Mouse (Mus musculus): Measurements from ENCODE around the gene Klf3.

Gene Klf3

GRCm38 (mm10) chr5:64802795-64803719, at the start of gene Klf3:
Gene Klf3 (plus strand): TSS chr5:64803388.
- peak; percentile 91 for DNase-seq (ENCODE audit: low spot score)

- no peak for DNase-seq (ENCODE audit: low spot score)
These were observed 40.9 kb upstream of the Klf3 start for GRCm38 (mm10) chr5:64762295-64762694.

- no peak for DNase-seq (ENCODE audit: low spot score)
These were observed 38.7 kb upstream of the Klf3 start for GRCm38 (mm10) chr5:64764452-64764851.

- no peak for DNase-seq (ENCODE audit: low spot score)
These were observed 37.4 kb upstream of the Klf3 start for GRCm38 (mm10) chr5:64765765-64766164.

GRCm38 (mm10) chr5:64766626-64767025, 36.6 kb upstream of the Klf3 start:
- no peak for DNase-seq (ENCODE audit: low spot score)

- DNase-seq (ENCODE audit: low spot score) = no peak
These were observed 31.6 kb upstream of the Klf3 start for GRCm38 (mm10) chr5:64771619-64772018.

GRCm38 (mm10) chr5:64778211-64778610, 25.0 kb upstream of the Klf3 start:
- no peak for DNase-seq (ENCODE audit: low spot score)

- no peak for DNase-seq (ENCODE audit: low spot score)
These were observed 23.9 kb upstream of the Klf3 start for GRCm38 (mm10) chr5:64779285-64779684.

- no peak for DNase-seq (ENCODE audit: low spot score)
These were observed 22.4 kb upstream of the Klf3 start for GRCm38 (mm10) chr5:64780778-64781177.

- DNase-seq (ENCODE audit: low spot score) = no peak
These were observed 15.0 kb upstream of the Klf3 start for GRCm38 (mm10) chr5:64788175-64788574.

GRCm38 (mm10) chr5:64798209-64798608, 5.0 kb upstream of the Klf3 start:
- DNase-seq (ENCODE audit: low spot score) = no peak

- no peak for DNase-seq (ENCODE audit: low spot score)
These were observed 1.6 kb upstream of the Klf3 start for GRCm38 (mm10) chr5:64801545-64801944.

GRCm38 (mm10) chr5:64802143-64802542, 1.0 kb upstream of the Klf3 start:
- DNase-seq (ENCODE audit: low spot score) = no peak

- DNase-seq (ENCODE audit: low spot score) = peak; percentile 70
These were observed 703 bp downstream of the Klf3 start for GRCm38 (mm10) chr5:64803720-64804462.

- DNase-seq (ENCODE audit: low spot score) = no peak
These were observed 2.1 kb downstream of the Klf3 start for GRCm38 (mm10) chr5:64805131-64805872.

- DNase-seq (ENCODE audit: low spot score) = no peak
These were observed 2.8 kb downstream of the Klf3 start for GRCm38 (mm10) chr5:64805873-64806505.

- DNase-seq (ENCODE audit: low spot score) = no peak
These were observed 3.4 kb downstream of the Klf3 start for GRCm38 (mm10) chr5:64806600-64806999.

GRCm38 (mm10) chr5:64807159-64807558, 4.0 kb downstream of the Klf3 start:
- DNase-seq (ENCODE audit: low spot score) = no peak

GRCm38 (mm10) chr5:64807603-64808002, 4.4 kb downstream of the Klf3 start:
- DNase-seq (ENCODE audit: low spot score) = no peak

- no peak for DNase-seq (ENCODE audit: low spot score)
These were observed 5.2 kb downstream of the Klf3 start for GRCm38 (mm10) chr5:64808106-64809010.

- no peak for DNase-seq (ENCODE audit: low spot score)
These were observed 6.1 kb downstream of the Klf3 start for GRCm38 (mm10) chr5:64809257-64809656.

Measured in testis, postnatal 10 days (tissue).